Mouse (Mus musculus): ENCODE measurements around the gene Pmp22.

DNA sequence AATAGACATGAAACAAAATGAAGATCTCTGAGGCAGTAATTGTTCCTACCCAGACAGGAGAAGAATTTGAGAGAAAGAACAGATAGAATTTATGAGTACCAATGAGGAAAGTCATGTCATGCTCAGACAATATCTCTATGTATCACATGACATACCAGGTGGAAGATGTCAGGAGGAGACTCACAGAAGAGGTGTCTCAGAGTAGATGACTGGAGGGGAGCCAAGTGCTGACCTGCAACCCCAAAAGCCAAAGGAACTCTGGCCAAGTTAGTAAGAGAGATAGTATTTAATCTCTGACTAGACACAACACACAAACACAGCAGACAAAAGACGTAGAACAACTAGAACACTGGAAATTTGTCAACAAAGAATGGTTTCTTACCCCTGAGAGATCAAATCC is 11.5 kb upstream of the Pmp22 start:
- TF ChIP-seq CTCF (IDR thresholded peaks at IDR 0.05; ENCODE audit: low read depth, low read length) (no peak), GATA1 (IDR thresholded peaks at IDR 0.05; ENCODE audit: borderline replicate concordance, low read length) (no peak), POLR2AphosphoS5 (IDR thresholded peaks at IDR 0.05; ENCODE audit: insufficient replicate concordance, low read depth, low read length) (no peak), GATA2 (IDR thresholded peaks at IDR 0.05; ENCODE audit: borderline replicate concordance, low read depth, low read length) (no peak), TAL1 (conservative IDR thresholded peaks at IDR 0.05; ENCODE audit: low read depth, low read length) (no peak)

Data from G1E (cell line).